In the genomic region with DNA sequence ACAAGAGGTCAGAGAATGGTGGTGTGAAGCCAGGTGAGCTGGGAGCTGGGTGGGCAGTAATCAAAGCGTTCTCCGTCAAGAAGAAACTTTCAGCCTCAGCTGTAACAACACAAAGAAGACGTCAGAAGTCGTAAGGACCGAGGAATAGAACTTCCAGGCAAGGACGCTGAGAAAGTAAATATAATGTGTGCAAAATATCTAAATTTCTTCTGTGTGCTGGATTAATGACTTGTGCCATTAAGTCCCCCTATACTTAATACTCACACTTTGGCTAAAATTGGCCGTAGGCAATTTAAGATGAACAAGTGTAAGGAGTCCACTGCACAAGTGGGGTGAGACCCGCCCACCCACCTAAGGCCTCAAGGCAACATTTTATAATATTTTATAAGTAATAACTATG, we compare ENCODE assay signal across 16 mouse cellular contexts.
"Had no signal": no experiment of that assay in that cellular context is flagged by ENCODE, and none has a peak within 500 bp of the region (broad histone marks: within the 10 kb centered on the region; RNA-seq: fewer than 3 reads in every experiment).

No protein-coding gene starts in this region.

- DNase-seq: cerebellum, adult 9-10 months; cerebellum, adult 9-11 months; cerebellum, postnatal 10 days; cerebellum, postnatal 14 days; cerebellum, postnatal 25 days; cerebellum, postnatal 36 days; embryo, embryonic 11 days; forebrain, postnatal 0 days; gastrocnemius, adult 2 months; gastrocnemius, postnatal 10 days; gastrocnemius, postnatal 14 days; gastrocnemius, postnatal 25 days; gastrocnemius, postnatal 36 days; heart, adult 11 months; heart, adult 18-20 months; heart, adult 2 months had no signal
